Mouse (Mus musculus) limb, embryonic 10.5 days (tissue): ENCODE measurements around the gene Itm2b. TPM values are rescaled to one million over a fixed set of nuclear protein-coding genes. Genes with fewer than 3 reads are reported as not detected.

Experiments
- DNase-seq: peaks from one replicate; pipeline ENCODE4 v3.0.0-alpha.2; 2017; ENCODE audit warnings: low spot score
- H3K27ac ChIP-seq: fragments of 300-500 bp; sonication (generic); 2 replicates; pipeline ENCODE4 v1.5.1; 2016; ENCODE audit warnings: mild to moderate bottlenecking
- H3K27me3 ChIP-seq: fragments of 300-500 bp; sonication (generic); 2 replicates; pipeline ENCODE4 v1.6.1; 2016; ENCODE audit warnings: low read depth, mild to moderate bottlenecking; ENCODE audit not compliant: poor library complexity, severe bottlenecking
- H3K36me3 ChIP-seq: fragments of 300-500 bp; sonication (generic); 2 replicates; pipeline ENCODE4 v1.6.1; 2016; ENCODE audit warnings: mild to moderate bottlenecking, moderate library complexity
- H3K4me1 ChIP-seq: fragments of 300-500 bp; sonication (generic); 2 replicates; pipeline ENCODE4 v1.6.1; 2016
- H3K4me3 ChIP-seq: fragments of 300-500 bp; sonication (generic); 2 replicates; pipeline ENCODE4 v1.5.1; 2016; ENCODE audit warnings: mild to moderate bottlenecking, moderate library complexity
- H3K9me3 ChIP-seq: fragments of 300-500 bp; sonication (generic); replicated peaks from 2 replicates; pipeline ENCODE4 v1.6.1; 2016; ENCODE audit warnings: mild to moderate bottlenecking
- WGBS: fragments of 180-500 bp; shearing (Covaris S2); methylation state at CpG from one replicate; pipeline ENCODE4 v1.1.7; 2016; 5-methylcytosine and 5-hydroxymethylcytosine counted together
- polyA plus RNA-seq: library from polyadenylated mRNA; unstranded; fragments of >200 nt; fragmentation: Nextera tagmentation; extraction: Ambion mirVana; gene quantifications from 2 replicates; pipeline ENCODE4 v1.2.1, GENCODE M21; 2016

The Itm2b gene
- polyA plus RNA-seq, 1 experiment from 2014 or later = 269 TPM

GRCm38 (mm10) chr14:73323965-73324364 is 61.1 kb downstream of the Itm2b start:
- WGBS = 72% methylated on average over 2 of the region's 2 CpGs
- Histone ChIP-seq H3K4me3 (peak overlapping the region; percentile 90; the same call in 1 of the 2 replicates), H3K27ac (no peak overlapping the region)

GRCm38 (mm10) chr14:73322142-73322541 is 62.9 kb downstream of the Itm2b start:
- DNase-seq = no peak
- no peak overlapping the region for H3K27ac ChIP-seq
- peaks cover 13% of the 10 kb centered on the region for H3K4me1 ChIP-seq
- H3K36me3 ChIP-seq = no peaks in the 10 kb centered on the region
- no peak overlapping the region for H3K4me3 ChIP-seq
- no peaks in the 10 kb centered on the region for H3K27me3 ChIP-seq
- H3K9me3 ChIP-seq = no peaks in the 10 kb centered on the region
- 88% methylated on average over 3 of the region's 3 CpGs for WGBS

More at GRCm38 (mm10) chr14:73323965-73324364, 61.1 kb downstream of the Itm2b start:
- DNase-seq = no peak
- no peaks in the 10 kb centered on the region for H3K27me3 ChIP-seq
- no peaks in the 10 kb centered on the region for H3K36me3 ChIP-seq
- H3K9me3 ChIP-seq = no peaks in the 10 kb centered on the region
- peaks cover 13% of the 10 kb centered on the region for H3K4me1 ChIP-seq

GRCm38 (mm10) chr14:73316933-73317332 is 68.2 kb downstream of the Itm2b start:
- H3K27ac ChIP-seq = no peak overlapping the region
- H3K4me1 ChIP-seq = 0 out of 2 replicates have a peak, but pooled peaks cover 2% of the 10 kb centered on the region
- H3K36me3 ChIP-seq = no peaks in the 10 kb centered on the region
- DNase-seq = no peak
- no peaks in the 10 kb centered on the region for H3K9me3 ChIP-seq
- H3K4me3 ChIP-seq = no peak overlapping the region
- H3K27me3 ChIP-seq = no peaks in the 10 kb centered on the region

GRCm38 (mm10) chr14:73313864-73314263 is 71.2 kb downstream of the Itm2b start:
- Histone ChIP-seq H3K27ac (no peak overlapping the region), H3K27me3 (no peaks in the 10 kb centered on the region), H3K4me3 (no peak overlapping the region), H3K9me3 (no peaks in the 10 kb centered on the region), H3K4me1 (0 out of 2 replicates have a peak, but pooled peaks cover 2% of the 10 kb centered on the region), H3K36me3 (no peaks in the 10 kb centered on the region)
- no peak for DNase-seq
- WGBS = 91% methylated on average over 4 of the region's 4 CpGs

GRCm38 (mm10) chr14:73313396-73313795 is 71.7 kb downstream of the Itm2b start:
- Histone ChIP-seq H3K36me3 (no peaks in the 10 kb centered on the region), H3K27ac (no peak overlapping the region), H3K27me3 (no peaks in the 10 kb centered on the region), H3K9me3 (no peaks in the 10 kb centered on the region), H3K4me1 (0 out of 2 replicates have a peak, but pooled peaks cover 2% of the 10 kb centered on the region), H3K4me3 (no peak overlapping the region)
- DNase-seq = no peak
- 58% methylated on average over 5 of the region's 5 CpGs for WGBS

- no peaks in the 10 kb centered on the region for H3K27me3 ChIP-seq
- no peaks in the 10 kb centered on the region for H3K9me3 ChIP-seq
- H3K36me3 ChIP-seq = no peaks in the 10 kb centered on the region
- H3K27ac ChIP-seq = no peak overlapping the region
- no peak for DNase-seq
- H3K4me3 ChIP-seq = no peak overlapping the region
- H3K4me1 ChIP-seq = 0 out of 2 replicates have a peak, but pooled peaks cover 2% of the 10 kb centered on the region
- 89% methylated on average over 5 of the region's 5 CpGs for WGBS
These were observed 72.2 kb downstream of the Itm2b start for GRCm38 (mm10) chr14:73312909-73313308.

Other genes with a start within 250 kb of the Itm2b start
- gene Lpar6, start 147.4 kb downstream of the Itm2b start, polyA plus RNA-seq = 18.9 and 20.0 TPM in 2 replicates
- 21.2 and 24.8 TPM in 2 replicates for gene Rb1, start 59.5 kb downstream of the Itm2b start, polyA plus RNA-seq
- 120 and 123 TPM in 2 replicates for gene Med4, start 124.7 kb upstream of the Itm2b start, polyA plus RNA-seq
- 90.6 and 102 TPM in 2 replicates for gene Sucla2, start 140.0 kb upstream of the Itm2b start, polyA plus RNA-seq
- 6.6 and 7.6 TPM in 2 replicates for gene Nudt15, start 163.0 kb upstream of the Itm2b start, polyA plus RNA-seq